Mouse (Mus musculus) natural killer cell, adult 2 months (primary cell): Measurements from ENCODE around the gene Slc29a3.

ENCODE experiments used
- DNase-seq, 2 experiments: peaks; one replicate each; pipeline ENCODE4 v3.0.0; 2022; ENCODE audit warnings: low spot score in 2 of 2

The Slc29a3 gene

GRCm38 (mm10) chr10:60670166-60670565, 82.4 kb downstream of the Slc29a3 start:
- no peak for DNase-seq

- DNase-seq = no peak
Observed at GRCm38 (mm10) chr10:60668591-60668990, 84.0 kb downstream of the Slc29a3 start.
